Mouse (Mus musculus): ENCODE measurements around the gene Pbxip1.

Gene Pbxip1

DNA sequence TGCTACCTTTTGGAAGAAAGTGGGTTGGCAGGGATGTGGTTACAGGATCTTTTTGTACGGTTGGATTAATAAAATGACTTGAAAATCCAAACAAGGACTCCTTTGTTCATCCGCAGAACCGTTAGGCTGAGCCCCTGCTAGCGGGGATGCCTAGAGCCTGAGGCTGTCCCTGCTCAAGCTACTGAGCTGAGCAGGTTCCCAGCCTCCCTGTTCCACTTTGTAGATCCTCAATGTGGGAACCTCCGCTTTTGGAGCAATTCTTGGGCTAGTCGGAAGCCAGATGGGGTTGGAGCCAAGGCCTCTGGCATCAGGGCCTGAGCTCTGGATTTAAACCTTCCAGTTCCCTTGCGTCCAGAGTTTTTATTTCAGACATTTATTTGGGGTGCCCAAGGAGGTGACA is 1.5 kb upstream of the Pbxip1 start:
- DNase-seq = peak; percentile 58

DNA sequence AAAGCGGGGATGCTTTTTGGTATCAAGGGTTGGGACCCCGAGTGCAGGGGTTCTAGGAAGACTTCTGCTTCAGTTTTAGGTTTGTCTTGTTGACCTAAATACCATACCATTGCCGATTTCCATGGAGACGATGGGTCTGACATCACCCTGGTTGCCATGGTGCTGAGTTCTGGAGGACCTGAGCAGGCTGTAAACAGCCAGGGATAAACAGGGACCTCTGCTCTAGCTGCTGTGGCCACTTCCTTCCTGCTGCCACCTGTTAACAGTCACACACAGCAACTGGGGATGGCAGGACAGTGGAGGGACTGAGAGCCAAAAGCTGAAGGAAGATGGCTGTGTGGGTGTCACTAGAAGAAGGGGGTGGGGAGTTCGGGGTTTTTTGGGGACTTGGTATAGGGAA is 763 bp downstream of the Pbxip1 start:
- peak; percentile 83 for DNase-seq

DNA sequence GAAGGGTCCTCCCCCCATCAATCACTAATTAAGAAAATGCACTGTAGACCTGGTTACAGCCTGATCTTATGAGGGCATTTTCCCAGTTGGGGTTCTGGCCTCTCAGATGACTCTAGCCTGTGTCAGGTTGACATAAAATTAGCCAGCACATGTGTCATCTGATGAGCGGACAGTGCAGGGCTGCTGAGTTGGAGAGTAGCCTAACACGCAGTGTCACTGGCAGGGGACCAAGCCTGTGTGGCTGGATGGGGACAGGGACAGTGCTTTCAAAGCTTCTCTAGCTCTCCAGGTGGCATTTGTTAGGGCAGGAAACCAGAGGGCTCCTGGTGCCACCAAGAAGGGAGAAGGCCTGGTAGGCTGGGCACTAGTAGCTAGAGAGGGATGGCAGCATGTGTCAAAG is 4.2 kb downstream of the Pbxip1 start:
- no peak for DNase-seq

DNA sequence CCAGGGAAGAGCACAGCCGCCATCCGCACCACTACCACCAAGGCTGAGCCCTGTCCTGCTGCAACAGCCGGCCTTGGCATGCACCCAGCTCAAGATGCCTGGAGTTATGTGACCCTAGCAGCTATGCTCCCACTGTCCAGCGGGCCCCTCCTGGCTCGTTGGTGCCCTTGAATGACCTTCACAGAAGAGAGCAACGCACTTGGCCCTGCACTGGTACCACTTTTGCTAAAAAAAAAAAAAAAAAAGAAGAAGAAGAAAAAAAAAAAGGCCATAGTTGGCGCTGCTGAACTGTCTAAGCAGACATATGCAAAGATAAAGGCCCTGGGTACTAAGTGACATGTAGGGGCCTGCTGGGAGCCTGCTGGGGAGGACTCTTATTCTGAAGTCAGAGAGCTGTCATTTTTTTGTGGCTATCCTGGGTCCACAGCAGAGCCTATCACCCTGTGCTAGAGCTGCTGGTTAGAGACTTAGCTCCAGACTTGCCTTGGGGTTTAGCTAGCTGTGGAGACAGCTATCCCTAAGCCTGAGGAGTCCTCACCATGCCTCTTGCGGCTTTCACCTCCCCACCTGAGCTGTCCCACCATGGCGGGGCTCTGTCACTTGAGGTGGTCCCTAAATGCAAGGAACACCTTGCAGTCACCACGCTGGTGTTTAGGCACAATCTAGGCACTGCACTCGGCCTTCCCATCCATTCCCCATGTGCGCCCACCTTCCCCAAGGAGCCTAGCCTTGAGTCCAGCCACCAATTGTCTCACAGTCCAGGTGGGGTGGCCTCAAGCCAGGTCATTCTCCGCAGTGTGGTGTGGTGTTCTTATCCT is 12.4 kb downstream of the Pbxip1 start:
- peak; percentile 55 for DNase-seq

DNA sequence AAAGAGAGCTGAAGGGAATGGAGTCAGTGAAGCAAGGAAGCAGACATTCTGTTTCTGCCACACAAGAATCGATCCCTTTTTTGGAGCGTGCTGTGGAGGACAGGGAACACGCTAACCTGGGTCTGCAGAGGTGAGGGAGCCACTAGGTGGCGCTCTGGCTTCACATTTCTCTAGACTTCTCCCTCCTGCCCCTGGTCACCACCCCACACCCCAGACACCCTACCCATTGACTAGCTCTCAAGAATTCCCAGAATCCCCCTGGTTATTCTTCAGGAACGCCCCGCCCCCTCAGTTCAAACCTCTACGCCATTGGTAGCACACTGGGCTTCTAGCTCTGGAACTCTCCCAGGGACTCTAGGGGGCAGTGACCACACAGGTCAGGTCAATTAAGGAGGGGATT is 13.0 kb downstream of the Pbxip1 start:
- peak; percentile 86 for DNase-seq

DNA sequence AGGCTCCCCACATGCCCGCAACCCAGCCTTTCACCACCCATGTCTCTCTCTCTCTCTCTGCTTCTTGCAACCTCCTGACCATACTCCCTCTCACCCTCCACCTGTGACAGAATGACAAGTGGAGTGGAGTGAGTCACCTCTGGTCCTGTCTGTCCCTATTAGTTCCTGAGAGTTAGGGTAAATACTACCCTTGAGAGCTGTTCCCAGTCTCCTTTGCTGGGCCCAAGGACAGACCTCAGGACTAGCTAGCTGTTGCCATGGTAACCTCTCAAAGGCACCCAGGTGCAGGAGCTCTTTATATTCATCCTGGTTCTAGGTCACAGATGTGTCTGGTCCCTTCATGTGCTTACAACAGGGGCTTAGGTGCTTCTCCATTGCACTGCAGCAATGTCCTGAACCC is 15.4 kb downstream of the Pbxip1 start:
- no peak for DNase-seq

DNA sequence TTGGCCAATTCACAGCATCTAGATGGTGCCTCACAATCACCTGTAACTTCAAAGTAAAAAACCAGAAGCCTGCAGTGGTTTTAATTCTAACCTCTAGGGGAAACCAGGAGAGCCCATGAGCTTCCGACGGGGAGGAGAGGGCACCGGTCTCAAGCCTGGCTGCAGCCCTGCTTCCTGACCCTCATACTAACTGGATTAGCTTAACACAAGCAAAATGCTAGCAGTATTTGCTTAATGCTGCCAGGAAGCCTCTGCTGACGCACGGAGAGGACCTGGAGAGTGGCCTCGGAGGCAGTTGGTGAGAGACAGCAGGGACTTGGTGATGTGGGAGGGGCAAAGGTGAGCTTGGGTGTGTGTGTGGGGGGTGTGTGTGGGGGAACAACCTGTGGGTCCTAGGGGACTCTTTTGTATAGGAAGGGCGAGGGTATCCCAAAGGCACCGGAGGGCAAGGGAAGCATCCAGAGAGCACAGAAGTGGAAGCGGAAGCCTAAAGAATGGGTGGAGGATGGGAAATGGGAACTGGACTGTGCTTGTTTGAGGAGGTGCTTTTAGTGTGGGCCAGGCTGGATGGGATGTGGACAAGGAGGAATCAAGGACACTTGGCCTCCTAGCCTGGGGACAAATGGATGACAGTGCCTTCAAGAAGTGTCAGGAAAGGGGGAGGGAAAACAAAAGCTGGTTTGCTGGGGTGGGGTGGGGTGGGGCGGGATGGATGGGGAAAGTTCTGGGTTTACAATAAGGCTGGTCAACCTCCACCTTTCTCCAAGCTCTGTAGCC is 18.1 kb downstream of the Pbxip1 start, which contains the start of gene Pmvk:
Gene Pmvk, plus strand, starts transcription at position 141 of the 777 bp plus-strand sequence.
- DNase-seq = peak; percentile 44

DNA sequence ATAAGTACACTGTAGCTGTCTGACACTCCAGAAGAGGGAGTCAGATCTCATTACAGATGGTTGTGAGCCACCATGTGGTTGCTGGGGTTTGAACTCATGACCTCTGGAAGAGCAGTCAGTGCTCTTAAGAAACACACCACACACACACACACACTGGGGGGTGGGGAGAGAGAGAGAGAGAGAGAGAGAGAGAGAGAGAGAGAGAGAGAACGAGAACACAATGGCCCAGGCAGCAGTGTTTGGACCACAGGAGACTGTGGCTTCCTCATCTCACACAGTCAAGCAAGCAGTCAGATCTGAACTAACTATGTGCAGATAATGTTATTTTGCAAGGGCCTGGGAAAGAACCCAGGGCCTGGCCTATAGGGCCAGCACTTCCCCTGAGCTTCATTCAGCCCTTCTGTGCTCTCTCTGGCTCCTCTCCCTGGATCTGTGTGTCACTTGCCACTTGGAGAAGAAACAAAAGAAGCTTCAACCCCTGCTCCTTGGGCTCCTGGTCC is 19.3 kb downstream of the Pbxip1 start:
- no peak for DNase-seq

DNA sequence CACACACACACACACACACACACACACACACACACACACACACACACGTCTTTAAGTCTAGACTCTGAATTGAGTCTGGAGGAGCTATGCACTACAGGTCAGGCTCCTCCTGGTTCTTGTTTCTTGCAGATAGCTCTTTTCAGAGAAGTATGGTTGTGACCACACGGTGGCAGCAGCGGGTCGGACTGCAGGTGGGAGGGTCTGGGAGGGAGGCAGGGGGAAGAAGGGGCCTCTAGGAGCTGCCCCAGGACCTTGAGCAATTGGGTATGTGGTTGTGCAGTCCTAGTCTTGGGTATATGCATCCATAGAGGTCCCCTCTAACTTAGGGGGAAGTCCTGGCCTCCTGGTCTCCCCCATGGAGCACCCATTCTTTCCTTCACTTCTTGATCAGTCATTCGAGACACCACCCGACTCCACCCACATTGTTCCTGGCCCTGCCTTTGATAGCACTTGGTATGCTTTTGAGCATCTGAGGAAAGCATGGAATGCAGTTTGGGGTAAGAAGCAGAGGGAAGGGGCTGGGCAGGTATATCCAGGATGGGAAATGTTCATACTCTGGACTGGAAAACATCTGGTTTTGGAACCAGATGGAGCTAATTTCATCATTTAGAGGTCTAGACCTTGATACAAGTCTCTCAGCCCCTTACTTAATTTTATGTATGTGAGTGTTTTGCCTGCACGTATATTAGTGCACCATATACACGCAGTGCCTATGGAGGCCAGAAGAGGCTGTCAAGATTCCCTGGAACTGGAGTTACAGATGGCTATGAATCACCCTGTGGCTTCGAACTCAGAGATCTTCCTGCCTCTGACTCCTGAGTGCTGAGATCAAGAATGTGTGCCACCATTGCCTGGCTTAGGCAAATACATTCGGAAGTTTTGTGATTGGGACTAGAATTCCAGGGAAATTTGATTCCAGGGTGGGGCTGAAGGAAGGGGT is 20.5 kb downstream of the Pbxip1 start:
- peak; percentile 80 for DNase-seq

DNA sequence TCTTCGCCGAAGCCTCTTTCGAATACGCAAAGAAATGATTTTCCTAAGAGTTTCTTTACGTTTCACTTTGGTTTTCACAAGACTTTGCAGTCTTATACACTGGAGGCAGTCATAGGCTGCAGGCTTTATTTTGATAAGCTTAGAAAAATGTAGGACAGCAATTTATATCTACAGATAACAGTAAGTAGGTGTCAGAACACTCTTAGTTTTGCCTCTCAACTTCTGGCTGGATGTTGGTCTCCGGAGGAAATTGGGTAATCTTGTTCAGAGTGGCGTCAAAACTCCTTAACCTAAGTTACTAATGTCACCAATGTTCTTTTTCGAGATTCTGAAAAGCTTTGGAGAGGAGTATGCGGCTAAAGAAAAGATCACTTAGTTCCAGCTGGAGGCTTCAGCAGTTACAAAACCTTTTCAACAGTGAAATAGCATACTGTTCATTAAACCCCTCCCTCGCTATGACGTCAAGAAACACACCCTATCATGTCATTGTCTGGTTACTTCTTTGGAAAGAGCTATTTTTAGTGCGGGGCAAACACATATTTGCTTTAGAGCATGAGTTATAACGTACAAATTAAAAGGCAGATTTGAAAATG is 22.0 kb downstream of the Pbxip1 start:
- DNase-seq = no peak

DNA sequence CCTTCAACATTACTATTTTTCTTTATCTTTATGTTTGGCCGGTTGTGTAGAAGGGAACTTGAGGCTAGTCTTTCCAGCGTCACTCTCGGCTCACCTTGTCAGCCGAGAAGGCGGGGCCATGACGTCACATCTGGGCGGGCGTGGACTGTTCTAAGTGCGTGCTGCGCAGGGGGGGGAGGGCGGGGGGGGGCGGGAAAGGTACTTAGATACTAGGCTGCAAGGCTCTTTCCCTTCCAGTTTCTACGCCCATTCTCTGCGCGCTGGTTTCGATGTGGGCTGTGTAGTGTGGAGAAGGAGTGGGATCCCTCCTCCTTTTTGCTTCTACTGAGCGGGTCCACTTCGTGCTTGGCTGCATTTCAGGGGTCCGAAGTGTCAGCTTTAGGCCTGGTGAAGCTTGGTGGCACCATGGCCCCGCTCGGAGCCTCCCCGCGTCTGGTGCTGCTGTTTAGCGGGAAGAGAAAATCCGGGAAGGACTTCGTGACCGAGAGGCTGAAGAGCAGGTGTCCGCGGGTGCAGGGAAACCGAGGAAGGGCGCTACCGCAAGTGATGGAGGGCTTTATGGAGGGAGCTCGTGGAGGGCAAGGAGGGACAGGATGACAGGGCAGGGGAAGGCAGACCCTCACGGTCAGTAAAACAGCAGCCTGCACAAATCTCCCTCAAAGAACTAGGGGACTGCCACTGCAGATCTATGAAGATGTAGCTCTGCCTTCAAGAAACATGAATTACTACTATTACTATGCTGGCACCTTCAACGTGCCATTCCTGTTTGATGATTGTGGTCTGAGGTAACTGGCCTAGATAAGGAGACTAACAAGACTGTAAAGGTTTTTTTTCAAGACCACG is 22.7 kb downstream of the Pbxip1 start:
- peak; percentile 92 for DNase-seq

DNA sequence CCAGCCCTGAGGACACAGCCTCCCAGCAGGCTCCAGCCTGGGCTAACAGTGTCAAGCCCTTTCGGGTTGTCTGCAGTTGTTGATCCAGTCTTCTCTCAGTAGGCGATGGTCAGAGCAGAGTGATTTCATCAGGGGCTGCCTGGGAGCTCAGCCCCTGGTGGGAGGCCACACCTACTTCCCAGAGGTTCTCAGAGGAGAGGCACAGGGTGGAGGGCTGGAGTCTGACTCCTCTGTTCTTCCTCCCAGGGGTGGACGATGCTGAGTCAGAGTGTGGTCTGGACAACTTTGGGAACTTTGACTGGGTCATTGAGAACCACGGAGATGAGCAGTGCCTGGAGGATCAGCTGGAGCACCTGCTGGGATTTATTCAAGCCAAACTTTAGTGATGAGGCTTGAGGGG is 31.8 kb downstream of the Pbxip1 start:
- no peak for DNase-seq

DNA sequence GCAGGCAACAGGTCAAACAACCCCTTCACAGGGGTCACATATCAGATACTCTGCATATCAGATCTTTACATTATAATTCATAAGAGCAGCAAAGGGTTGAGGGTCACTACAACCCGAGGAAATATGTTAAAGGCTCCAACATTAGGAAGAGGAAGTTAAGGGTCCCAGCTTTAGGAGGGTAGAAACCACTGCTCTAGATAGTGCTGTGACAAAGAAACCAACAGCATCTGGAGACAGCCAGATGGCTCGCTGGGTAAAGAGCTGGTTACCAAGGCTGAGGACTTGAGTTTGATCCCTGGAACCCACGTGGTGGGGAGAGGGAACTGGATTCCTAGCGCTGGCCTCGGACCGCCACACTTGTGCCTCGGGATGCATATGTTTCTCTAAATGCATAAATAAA is 35.8 kb downstream of the Pbxip1 start:
- DNase-seq = no peak

DNA sequence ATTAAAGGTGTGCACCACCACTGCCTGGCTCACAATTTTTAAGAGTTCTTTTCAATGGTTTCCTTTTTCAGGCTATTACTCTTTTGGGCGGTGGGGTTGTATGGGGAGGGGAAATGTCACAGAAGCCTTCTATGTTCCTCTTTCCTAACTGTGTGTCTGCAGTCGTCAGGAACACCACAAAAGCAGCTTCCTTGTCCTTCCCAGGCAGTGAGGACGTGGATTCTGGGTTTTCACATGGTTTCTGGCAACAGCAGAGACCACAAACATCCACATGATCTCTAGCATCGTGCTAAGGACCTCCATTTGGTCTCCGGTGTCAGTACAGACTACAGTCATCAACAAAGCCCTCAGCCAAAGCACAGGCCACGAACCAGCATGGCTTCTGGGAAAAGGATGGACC is 37.3 kb downstream of the Pbxip1 start:
- DNase-seq = no peak

DNA sequence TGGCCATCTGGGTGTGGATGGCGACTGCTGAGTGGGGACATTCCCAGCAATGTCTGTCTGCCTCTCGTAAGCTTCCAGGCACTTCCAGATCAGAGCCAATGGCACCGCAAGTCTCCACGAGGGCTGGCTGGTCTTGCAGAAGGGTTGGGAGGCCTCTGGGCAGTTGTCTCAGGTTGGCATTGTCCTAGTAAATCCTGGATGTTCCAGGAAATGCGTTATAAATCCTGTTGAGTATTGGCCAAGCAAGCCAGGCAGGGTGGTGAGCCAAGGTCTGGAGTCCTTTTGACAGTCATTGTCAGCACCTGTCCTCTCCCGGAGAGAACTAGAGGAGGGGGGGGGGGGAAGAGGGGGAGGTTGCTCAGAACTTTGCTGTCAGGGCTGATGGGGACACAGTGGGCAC is 42.5 kb downstream of the Pbxip1 start:
- no peak for DNase-seq

DNA sequence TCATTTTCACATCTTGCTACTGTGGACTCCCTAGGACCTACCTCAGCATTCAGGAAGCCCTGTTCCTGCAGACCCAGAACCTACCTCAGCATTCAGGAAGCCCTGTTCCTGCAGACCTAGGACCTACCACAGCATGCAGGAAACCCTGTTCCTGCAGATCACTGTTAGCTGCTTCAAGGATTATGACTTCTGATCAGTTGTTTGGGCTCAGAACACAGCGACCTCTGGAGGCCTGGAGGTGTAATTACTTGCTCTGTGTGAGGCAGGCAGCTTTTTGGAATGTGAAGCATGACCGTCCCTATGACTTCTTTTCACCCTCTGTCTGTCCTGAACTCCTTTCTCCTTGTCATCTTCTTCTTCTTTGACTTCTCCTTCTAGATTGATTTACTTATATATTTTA is 45.0 kb downstream of the Pbxip1 start:
- DNase-seq = peak; percentile 63

DNA sequence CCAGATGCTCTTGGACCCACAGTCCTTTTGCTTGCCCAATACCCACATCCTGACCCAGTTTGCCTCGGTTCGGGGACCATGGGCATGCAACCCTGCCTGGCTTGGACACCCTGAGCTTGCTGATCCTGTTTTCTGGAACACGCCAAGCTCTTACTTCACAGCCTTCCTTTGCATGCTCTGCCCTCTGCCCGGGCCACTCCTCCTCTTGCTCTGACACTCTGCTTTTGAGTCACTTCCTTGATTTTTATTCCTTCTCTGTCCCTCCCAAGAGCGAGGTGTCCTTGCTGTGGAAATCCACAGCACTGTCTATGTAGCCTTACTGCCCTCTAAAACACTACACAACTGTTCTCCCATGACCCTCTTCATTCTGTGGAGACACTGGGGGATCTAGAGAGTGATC is 45.7 kb downstream of the Pbxip1 start:
- no peak for DNase-seq

DNA sequence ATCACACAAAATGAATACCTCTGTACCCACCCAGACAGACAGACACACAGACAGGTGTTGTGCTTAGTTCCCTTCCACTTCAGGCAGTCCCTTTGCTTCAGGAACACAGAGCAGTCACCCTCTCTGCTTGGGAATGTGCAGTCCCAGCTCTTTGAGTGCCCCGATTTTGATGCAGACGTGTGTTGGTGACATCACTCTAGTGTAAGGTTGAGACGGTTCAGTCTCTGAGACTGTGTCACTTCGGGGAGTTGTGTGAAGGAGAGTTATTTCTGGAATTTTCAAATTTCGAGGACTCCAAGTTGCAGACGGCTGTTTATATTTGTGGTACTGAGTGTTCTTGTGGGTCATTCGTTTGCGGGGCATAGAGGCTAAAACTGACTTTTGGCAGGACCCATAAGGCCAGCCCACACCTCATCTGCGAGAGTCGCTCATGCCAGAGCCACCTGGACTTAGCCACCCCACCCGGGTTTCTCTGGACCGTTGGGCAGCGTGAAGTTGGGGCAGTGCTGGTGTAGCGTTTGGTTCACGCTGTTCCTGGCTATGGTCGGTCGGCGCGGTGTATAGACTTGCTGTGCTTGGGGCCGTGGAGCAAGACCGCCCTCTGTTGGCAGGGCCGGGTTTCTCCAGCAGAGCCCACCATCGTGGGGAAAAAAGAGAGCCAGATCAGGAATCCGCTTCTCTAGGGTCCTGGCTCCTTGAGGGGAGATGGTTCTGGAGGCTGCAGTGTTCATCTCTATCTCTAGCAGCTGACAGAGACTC is 48.4 kb downstream of the Pbxip1 start:
- DNase-seq = peak; percentile 81

DNA sequence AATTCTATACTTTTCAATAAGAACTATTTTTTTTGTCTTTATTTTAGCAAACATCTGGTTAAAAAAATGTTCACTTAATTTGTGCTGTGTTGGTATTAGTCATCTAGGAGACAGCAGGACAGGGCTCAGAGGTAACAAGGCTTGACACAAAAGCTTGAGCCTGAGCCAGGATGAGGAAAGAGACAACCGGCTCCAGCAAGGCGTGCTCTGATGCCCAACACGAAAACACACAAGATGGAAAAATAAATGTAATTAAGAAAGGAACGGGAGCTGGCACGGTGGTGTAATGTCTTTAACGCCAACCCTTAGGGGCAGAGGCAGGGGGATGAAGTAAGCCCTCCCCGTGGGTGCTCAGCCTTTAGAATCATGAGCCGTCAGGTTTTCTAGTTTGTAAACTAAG is 49.6 kb downstream of the Pbxip1 start:
- DNase-seq = no peak

DNA sequence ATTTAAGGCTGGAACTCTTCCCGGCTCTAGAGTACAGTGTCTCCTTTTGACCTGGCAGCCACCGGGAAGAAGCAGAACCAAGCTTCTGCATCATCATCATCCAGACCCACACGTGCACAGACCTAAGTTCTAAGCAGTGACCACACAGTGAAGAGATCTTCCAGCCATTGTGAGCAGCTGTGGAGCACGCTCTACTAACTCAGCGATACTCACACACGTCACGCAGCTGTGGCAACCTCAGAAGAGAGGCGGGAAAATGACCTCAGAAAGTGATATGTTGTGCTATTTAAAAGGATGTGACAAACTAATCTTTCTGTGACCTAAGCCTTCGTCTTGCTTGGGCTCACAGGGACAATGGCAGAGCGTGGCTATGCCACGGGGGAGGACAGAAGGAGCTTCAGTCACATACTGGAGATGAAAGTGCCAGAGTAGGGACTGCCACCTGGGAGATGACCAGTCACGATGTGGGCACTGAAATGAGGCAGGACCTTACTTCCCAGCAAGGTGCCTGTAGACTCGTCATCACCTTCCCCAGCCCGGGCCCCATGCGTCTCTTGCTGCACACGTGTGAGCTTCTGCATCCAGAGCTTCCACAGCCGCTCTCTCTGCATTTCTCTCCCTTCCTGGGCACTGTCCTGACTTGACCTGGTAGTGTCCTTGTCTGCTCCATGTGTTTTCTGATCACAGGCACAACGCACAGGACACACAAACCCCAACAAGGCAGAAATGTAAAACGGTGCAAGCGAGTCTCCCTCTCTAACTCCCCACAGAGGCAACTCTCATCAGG is 50.6 kb downstream of the Pbxip1 start:
- DNase-seq = peak; percentile 34
